Mouse (Mus musculus): ENCODE measurements around the gene Nme6.

DNA sequence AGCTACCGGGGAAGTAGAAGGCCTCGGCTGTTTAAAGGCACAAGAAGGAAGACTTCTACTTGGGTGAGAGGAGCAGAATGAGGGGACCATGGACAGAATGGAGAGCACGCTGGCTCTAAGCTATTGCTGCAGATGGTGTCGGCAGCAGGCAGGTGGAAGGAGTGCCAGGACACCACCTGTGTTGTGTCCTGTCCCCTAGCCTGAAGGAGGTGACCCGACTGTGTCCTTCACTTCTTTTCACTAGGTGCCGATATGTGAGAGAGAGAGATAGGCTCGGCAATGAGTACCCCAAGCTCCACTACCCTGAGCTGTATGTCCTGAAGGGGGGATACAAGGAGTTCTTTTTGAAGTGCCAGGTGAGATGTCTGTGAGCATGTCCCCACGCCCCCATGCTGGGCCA, 59.0 kb downstream of the Nme6 start:
- TF ChIP-seq GATA1 (IDR thresholded peaks at IDR 0.05; ENCODE audit: low read length) (no peak), TAL1 (IDR thresholded peaks at IDR 0.05; ENCODE audit: low read length) (no peak)

Measured in erythroblast, embryonic 14.5 days (primary cell).